Mouse (Mus musculus) fibroblast of lung, adult 2 months (primary cell): ENCODE measurements around the gene Hectd3.

Experiments
- DNase-seq: peaks from one replicate; pipeline ENCODE4 v3.0.0-alpha.2; 2011; ENCODE audit warnings: low read depth

Hectd3 gene

DNA sequence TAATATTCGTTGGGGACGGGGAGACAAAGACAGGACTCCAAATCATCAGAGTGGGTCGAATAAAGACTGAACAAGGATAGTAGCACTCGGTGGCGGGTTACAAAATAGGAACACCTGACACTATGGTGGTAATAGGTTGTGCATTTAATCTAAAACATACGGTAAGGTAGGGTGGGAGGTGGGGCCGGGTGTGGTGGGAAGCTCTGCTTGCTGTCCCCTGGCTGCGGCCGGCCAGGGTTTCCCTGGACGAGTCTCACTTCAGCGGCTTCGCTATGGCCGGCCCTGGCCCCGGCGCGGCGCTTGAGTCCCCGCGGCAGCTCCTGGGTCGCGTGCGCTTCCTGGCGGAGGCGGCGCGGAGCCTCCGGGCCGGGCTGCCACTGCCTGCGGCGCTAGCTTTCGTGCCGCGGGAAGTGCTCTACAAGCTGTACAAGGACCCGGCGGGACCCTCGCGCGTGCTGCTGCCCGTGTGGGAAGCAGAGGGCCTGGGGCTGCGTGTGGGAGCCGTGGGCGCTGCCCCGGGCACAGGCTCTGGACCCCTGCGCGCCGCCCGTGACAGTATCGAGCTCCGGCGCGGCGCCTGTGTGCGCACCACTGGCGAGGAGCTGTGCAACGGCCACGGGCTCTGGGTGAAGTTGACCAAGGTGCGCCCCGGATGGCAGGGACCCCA lies at the start of gene Hectd3:
Hectd3 (plus strand) TSS at position 187 of the 667 bp plus-strand sequence.
- no peak for DNase-seq

GRCm38 (mm10) chr4:116951642-116952041 lies 43.5 kb upstream of the Hectd3 start:
- no peak for DNase-seq

DNA sequence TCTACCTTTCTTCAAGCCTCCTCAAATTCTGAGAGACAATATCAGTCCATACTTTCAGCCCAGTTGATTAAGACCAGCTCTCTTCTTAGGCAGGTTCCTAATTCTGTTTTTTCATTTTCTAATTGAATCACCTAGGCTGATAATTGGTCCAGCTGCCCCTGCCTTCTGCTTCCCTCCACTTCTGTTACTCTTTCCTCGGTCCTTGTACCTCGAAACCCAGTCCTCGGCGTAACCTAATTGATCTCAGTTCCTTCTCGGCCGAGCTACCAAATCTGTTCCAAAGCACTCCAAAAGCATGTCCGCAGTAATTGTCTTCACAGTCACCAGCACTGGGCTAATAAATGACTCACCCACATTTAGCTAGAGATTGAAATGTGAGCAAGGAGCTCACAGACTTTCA lies 40.2 kb upstream of the Hectd3 start:
- DNase-seq: no peak

- no peak for DNase-seq
These were observed 18.6 kb upstream of the Hectd3 start for GRCm38 (mm10) chr4:116976503-116976902.

DNA sequence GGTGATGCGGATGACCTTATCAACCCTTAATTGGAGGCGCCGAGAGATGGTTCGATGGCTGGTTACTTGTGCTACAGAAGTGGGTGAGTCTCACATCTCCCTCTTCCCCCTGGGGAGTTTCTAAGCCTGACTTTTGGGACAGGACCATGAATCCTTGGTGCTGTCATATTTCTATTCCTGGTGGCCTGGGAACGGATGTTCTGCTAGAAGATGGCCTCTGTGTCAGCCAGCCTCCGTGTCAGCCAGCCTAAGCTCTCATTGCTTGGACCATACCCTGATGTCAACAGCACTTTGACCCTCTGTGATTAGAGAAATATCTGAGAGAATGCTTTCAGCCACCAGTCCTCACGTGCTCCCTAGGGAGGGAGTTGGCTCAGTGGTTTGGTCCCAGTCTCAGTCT lies 9.4 kb upstream of the Hectd3 start:
- DNase-seq: no peak

DNA sequence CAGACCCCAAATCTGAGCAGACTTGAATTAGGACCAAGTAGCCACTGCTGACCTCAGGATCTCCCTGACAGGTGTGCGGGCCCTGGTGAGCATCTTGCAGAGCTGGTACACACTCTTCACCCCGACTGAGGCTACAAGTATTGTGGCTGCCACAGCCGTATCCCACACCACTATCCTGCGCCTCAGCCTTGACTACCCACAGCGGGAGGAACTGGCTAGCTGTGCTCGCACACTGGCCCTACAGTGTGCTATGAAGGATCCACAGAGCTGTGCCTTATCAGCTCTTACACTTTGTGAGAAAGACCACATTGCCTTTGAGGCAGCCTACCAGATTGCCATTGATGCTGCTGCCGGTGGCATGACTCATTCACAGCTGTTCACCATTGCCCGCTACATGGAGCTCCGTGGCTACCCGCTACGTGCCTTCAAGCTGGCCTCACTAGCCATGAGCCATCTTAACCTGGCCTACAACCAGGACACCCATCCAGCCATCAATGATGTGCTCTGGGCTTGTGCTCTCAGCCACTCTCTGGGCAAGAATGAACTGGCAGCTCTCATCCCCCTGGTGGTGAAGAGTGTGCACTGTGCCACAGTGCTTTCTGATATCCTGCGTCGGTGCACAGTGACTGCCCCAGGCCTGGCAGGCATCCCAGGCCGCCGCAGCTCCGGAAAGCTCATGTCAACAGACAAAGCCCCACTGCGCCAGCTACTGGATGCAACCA lies 8.6 kb upstream of the Hectd3 start:
- DNase-seq: peak; percentile 42

DNA sequence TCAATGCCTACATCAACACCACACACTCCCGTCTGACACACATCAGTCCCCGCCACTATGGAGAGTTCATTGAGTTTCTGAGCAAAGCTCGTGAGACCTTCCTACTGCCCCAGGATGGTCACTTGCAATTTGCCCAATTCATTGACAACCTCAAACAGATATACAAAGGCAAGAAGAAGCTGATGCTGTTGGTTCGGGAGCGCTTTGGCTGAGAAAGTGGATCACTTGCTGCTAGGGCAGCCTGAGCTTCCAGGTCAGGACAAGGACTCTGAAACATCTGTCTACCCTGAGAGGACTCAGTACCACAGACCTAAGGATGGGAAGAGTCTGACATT lies 8.0 kb upstream of the Hectd3 start:
- no peak for DNase-seq

- DNase-seq: no peak
These were observed 5.4 kb upstream of the Hectd3 start for GRCm38 (mm10) chr4:116989731-116990130.

- peak; percentile 23 for DNase-seq
These were observed 3.8 kb upstream of the Hectd3 start for GRCm38 (mm10) chr4:116991366-116991765.

DNA sequence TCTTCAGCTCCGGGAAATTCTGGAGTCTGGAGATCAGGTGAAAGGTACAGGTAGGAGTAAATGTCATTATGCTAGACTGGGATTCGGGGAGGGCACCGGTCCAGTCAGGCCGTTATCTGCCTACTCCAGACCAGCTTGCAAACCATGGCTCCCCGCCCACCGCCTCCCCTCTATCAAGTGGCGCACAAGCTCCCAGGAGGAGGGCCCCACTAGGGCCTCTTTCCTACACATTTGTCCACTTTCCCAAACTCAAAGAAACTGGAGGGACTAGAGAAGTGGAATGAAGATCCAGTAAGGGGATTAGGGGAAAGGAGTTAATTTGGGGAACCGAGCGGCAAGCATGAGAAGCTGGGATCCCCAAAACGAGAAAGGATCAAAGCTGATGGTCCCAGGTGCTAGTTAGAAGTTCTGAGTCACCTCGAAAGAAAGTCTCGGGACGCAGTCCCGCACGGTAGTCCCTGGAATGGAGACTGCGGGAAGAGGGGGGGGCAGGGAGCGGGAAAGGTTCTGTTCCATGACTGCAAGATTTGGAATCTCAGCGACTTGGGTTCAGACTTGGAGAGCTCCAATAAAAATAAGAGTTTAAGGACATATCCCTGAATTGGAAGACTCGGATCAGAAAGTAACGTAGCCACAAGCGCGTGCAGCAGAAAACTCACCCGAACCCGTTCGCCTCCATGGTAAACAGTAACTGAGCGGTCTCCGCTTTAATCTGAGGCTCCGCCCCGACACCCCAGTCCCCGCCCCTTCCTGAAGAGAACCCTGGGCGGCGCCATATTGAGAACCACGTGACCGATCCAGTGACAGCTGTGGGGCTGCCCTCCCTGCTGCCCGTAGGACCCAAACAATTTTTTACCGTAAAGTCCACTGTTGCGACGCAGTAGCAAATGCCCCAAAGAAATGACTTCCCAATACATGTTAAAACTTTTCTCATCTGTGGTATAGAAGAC lies 1.2 kb upstream of the Hectd3 start, which contains the start of gene Urod:
Urod (minus strand) TSS at position 742 of the 950 bp plus-strand sequence.
- peak; percentile 69 for DNase-seq

DNA sequence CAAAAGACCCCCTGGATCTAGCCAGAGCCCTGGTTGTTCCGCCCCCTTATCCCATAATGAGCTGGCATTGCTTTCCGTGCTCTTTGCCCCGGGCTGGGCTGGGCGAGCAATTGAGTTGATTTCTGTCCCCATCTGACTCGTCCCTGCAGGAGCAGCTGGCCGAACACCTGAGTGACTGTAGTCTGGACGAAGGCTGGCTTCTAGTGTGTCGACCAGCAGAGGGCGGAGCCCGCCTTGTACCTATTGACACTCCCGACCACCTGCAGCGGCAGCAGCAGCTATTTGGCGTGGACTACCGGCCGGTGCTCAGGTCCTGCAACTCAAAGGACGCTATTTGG lies 650 bp downstream of the Hectd3 start:
- no peak for DNase-seq

DNA sequence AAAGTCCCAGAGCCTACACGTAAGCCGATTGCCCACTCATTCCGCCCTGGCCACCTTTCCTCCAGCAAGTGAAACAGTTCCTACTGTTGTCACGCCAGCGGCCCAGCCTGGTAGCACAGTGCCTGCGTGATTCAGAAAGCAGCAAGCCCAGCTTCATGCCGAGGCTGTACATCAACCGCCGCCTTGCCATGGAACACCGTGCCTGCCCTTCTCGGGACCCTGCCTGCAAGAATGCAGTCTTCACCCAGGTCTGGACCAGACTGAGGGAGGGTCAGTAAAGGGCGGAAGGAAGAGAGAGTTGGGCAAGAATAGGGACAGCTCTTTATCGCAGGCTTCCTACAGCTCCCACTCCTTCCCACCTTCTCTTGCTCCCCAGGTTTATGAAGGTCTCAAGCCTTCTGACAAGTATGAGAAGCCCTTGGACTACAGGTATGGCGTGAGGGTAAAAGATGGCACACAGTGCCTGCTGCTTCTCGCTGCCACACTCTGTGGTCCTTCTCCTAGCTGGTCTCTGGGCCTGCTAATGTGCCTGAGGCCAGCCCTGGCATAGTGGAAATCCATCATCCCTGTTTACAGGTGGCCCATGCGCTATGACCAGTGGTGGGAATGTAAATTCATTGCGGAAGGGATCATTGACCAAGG lies 4.5 kb downstream of the Hectd3 start:
- DNase-seq: no peak

- no peak for DNase-seq
These were observed 6.8 kb downstream of the Hectd3 start for GRCm38 (mm10) chr4:117001957-117002356.

DNA sequence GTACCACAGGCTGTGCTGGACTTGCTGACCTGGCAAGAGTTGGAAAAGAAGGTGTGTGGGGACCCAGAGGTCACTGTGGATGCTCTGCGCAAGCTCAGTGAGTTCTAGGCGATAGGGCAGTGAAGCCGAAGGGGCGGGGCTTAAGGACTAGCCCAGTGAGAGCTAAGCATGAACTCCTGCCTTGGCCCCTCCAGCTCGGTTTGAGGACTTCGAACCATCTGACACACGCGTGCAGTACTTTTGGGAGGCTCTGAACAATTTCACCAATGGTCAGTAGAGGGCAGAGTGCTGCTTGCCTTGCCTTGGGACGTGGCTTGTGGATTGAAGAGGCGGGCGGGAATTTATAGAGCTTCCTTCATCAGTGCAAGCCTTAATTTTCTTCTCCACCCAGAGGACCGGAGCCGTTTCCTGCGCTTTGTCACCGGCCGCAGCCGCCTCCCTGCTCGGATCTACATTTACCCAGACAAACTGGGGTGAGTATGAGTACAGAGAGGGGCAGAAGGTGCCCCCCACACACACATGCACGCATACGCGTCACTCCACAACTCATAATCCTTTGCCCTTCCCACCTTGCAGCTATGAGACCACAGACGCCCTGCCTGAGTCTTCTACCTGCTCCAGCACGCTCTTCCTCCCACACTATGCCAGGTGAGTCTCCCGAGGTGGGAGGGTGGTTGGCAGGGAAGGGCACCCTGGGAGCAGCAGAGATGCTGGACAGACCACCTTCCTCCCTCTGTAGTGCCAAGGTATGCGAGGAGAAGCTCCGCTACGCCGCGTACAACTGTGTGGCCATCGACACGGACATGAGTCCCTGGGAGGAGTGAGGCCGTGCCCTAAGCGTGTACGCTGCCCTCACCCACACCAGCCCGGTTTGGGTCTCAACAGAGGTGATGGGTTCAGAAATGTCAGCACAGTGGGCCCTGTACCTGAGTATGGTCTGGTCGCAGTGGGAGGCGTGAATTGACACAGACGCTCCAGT lies 7.7 kb downstream of the Hectd3 start:
- DNase-seq: peak; percentile 33

- DNase-seq: no peak
These were observed 9.5 kb downstream of the Hectd3 start for GRCm38 (mm10) chr4:117004649-117005048.

GRCm38 (mm10) chr4:117005611-117006400 lies 10.7 kb downstream of the Hectd3 start:
- no peak for DNase-seq

- peak; percentile 60 for DNase-seq
These were observed 11.9 kb downstream of the Hectd3 start for GRCm38 (mm10) chr4:117007058-117007457.

DNA sequence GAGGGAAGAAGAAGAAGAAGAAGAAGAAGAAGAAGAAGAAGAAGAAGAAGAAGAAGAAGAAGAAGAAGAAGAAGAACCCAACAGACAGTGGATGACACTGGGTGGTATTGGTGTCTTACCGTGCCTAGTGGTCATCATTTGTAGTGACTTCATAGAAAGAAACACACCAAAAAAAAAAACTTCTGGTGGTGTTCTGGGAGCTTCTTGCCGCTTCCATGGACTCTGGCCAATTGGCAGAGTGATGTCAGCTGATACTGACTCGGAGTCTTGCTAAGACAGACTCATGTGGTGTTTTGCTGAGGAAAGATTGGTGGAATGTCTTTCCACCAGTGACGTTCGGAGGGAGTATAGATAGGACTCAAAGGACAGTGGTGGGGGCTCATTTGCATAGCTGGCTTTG lies 15.1 kb downstream of the Hectd3 start:
- no peak for DNase-seq

GRCm38 (mm10) chr4:117013596-117013995 lies 18.5 kb downstream of the Hectd3 start:
- DNase-seq: no peak

- DNase-seq: no peak
These were observed 19.8 kb downstream of the Hectd3 start for GRCm38 (mm10) chr4:117014901-117015415.
